Mouse (Mus musculus): ENCODE results near the gene Lrrc8b. TPM values are rescaled to one million over a fixed set of nuclear protein-coding genes. Genes with fewer than 3 reads are reported as not detected.

Gene Lrrc8b
- polyA plus RNA-seq, 1 experiment from 2014 or later: 3.7 TPM

DNA sequence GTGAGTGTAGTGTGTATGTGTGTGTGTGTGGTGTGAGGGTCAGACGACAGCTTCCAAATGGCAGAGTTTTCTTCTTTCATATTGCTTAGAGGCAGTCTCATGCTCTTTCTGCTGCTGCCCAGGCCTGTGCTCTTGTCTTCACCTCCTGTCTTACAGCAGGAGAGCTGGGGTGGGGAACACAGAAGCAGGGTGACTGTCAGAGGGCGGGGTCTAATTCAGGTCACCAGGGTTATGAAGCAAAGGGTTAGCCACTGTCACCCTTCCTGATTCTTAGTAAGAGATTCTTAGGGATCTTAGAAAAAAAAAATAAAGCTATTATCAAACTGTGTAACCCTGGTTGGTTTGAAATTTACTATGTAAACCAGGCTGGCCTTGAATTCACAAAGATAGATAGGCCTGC, 10.0 kb downstream of the Lrrc8b start:
- H3K9ac ChIP-seq (replicated peaks): no peak overlapping the region
- H3K4me1 ChIP-seq (replicated peaks): 0 out of 2 replicates have a peak, but pooled peaks cover 2% of the 10 kb centered on the region
- no peak for ATAC-seq (ENCODE audit: insufficient number of reproducible peaks, insufficient read depth, low FRiP score, low TSS enrichment, low read depth)
- no peak overlapping the region for H3K27ac ChIP-seq
- H3K27me3 ChIP-seq: no peaks in the 10 kb centered on the region
- WGBS: 93% methylated on average over 2 of the region's 2 CpGs
- H3K9me3 ChIP-seq: no peaks in the 10 kb centered on the region
- H3K4me2 ChIP-seq: no peak overlapping the region
- no peaks in the 10 kb centered on the region for H3K36me3 ChIP-seq
- no peak overlapping the region for H3K4me3 ChIP-seq (replicated peaks)

DNA sequence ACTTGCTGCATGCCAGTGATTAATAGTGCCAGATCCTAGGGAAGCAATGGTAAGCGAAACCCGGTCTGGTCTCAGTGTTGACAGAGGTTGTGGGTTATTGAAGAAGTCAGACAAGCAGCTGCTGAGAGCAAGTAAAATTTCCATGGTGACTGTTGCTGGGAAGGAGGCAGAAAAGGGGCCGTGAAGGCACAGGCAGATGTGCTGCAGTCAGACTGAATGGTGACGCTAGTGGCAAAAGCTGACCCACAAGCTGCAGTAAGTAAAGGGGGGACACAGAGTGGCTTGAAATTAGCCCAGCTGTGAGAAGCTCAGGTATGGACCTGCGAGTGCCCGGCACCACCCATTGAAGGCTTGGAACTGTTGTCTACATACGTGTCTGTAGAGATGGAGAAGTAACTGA, 11.8 kb downstream of the Lrrc8b start:
- 86% methylated on average over 7 of the region's 7 CpGs for WGBS
- Histone ChIP-seq H3K4me2 (no peak overlapping the region), H3K4me3 (replicated peaks) (no peak overlapping the region), H3K4me1 (replicated peaks) (0 out of 2 replicates have a peak, but pooled peaks cover 2% of the 10 kb centered on the region), H3K9ac (replicated peaks) (no peak overlapping the region), H3K27ac (no peak overlapping the region), H3K36me3 (no peaks in the 10 kb centered on the region), H3K9me3 (no peaks in the 10 kb centered on the region), H3K27me3 (no peaks in the 10 kb centered on the region)
- ATAC-seq (ENCODE audit: insufficient number of reproducible peaks, insufficient read depth, low FRiP score, low TSS enrichment, low read depth): no peak

DNA sequence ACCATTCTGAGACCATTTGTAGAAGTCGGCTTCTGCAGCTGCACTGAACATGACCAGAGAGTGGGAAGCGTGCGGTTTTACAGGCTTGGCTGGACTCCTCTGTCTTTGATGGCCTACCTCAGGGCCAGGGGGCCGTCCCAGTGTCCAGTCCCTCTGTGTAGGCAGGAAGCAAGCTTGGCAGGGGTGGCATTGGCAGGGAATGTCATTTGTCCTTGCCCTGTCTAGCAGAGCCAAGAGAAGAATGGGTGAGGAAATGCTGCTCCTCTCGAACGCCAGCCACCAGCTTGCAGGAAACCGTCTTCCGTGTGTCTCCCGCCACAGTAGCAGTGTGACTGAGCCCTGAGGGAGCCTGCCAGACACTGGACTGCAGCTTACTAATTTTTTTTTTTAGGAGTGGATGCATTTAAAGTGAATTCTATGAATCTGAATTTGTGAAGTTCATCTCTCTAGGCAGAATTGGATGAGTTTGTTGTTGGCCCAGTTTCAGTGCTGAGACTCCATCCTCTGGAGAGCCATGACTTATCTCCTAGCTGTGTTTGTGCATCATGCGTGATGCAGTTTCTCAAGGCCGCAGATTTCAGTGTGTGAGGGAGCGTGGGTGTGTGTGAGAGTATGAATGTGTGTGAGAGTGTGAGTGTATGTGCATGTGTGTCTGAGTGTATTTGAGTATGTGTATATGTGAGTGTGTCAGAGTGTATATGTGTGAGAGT, 12.8 kb downstream of the Lrrc8b start:
- no peaks in the 10 kb centered on the region for H3K27me3 ChIP-seq
- H3K4me2 ChIP-seq: no peak overlapping the region
- ATAC-seq (ENCODE audit: insufficient number of reproducible peaks, insufficient read depth, low FRiP score, low TSS enrichment, low read depth): no peak
- H3K27ac ChIP-seq: no peak overlapping the region
- H3K4me1 ChIP-seq (replicated peaks): 0 out of 2 replicates have a peak, but pooled peaks cover 2% of the 10 kb centered on the region
- no peak overlapping the region for H3K4me3 ChIP-seq (replicated peaks)
- 82% methylated on average over 12 of the region's 12 CpGs for WGBS
- no peak overlapping the region for H3K9ac ChIP-seq (replicated peaks)
- no peaks in the 10 kb centered on the region for H3K9me3 ChIP-seq
- H3K36me3 ChIP-seq: no peaks in the 10 kb centered on the region

DNA sequence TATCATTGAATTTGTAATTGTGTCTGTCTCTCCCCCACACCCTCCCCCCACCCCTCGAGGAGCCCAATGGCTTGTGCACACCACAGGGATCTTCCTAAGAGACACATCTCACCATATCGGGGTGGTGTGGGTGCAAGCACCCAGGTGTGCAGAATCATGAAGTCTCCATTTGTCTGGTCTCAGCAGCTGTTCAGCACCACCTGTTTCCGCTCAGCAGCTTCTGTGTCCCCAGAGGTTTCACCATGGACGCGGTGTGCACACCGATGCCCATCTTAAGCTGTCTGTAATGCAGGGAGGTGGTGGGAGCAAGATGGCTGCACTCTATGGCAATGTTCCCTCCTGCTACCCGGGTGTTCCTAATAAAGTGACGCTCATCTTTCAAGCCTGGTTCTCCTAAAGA, 14.6 kb downstream of the Lrrc8b start:
- H3K9ac ChIP-seq (replicated peaks): no peak overlapping the region
- no peak for ATAC-seq (ENCODE audit: insufficient number of reproducible peaks, insufficient read depth, low FRiP score, low TSS enrichment, low read depth)
- H3K9me3 ChIP-seq: no peaks in the 10 kb centered on the region
- no peak overlapping the region for H3K27ac ChIP-seq
- H3K27me3 ChIP-seq: no peaks in the 10 kb centered on the region
- H3K36me3 ChIP-seq: no peaks in the 10 kb centered on the region
- no peak overlapping the region for H3K4me3 ChIP-seq (replicated peaks)
- no peak overlapping the region for H3K4me2 ChIP-seq
- 89% methylated on average over 8 of the region's 8 CpGs for WGBS
- 0 out of 2 replicates have a peak, but pooled peaks cover 2% of the 10 kb centered on the region for H3K4me1 ChIP-seq (replicated peaks)

DNA sequence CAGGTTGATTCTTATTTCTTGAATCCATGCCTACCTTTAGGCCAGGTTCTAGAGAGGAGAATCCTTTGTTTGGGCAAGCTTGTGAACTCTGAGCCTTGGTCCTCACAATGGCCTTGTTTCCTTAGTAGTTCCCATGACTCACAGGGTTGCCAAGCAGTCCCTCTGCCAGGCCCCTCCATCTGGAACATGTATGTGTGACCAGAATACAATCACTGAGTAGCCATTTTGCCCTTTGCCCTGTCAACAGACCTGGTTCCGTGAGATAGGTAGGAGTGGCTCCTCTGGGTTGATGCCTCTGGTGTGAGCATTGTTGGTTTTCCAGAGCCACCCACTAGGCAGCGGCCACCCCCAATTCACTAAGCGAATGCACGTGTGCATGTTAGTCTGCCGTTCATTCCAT, 24.0 kb downstream of the Lrrc8b start:
- ATAC-seq (ENCODE audit: insufficient number of reproducible peaks, insufficient read depth, low FRiP score, low TSS enrichment, low read depth): no peak
- no peaks in the 10 kb centered on the region for H3K36me3 ChIP-seq
- H3K9ac ChIP-seq (replicated peaks): no peak overlapping the region
- H3K27ac ChIP-seq: no peak overlapping the region
- H3K4me3 ChIP-seq (replicated peaks): no peak overlapping the region
- no peaks in the 10 kb centered on the region for H3K4me1 ChIP-seq (replicated peaks)
- no peaks in the 10 kb centered on the region for H3K27me3 ChIP-seq
- 88% methylated on average over 5 of the region's 5 CpGs for WGBS
- H3K4me2 ChIP-seq: no peak overlapping the region
- H3K9me3 ChIP-seq: no peaks in the 10 kb centered on the region

DNA sequence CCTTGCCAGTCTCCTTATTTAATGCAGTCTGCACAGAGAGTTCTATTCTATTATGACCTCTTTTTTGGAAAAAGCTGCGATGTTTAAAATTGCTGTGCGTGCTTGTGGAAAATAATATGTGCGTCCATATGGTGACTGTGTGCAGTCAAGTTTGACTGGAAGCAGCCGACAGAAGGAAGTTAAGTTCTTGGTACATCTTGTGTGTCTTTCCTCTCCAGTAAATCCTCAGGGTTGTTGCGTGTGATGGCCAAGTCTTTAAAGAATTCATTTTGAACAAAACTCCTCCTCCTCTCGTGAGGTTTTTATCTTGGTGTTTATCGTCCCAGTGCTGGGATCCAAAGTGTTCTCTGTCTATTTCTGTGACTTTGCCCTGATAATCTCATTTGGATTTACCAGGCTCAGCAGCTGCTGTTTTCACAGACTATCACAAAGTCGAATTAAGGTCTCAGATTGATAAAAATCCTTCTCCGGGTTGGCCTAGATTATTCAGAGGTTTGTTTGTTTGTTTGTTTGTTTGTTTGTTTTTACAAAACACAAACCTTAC, 25.5 kb downstream of the Lrrc8b start:
- WGBS: 87% methylated on average over 9 of the region's 9 CpGs
- Histone ChIP-seq H3K36me3 (no peaks in the 10 kb centered on the region), H3K9ac (replicated peaks) (no peak overlapping the region), H3K27me3 (no peaks in the 10 kb centered on the region), H3K4me3 (replicated peaks) (no peak overlapping the region), H3K4me2 (no peak overlapping the region), H3K27ac (no peak overlapping the region), H3K9me3 (no peaks in the 10 kb centered on the region), H3K4me1 (replicated peaks) (no peaks in the 10 kb centered on the region)
- ATAC-seq (ENCODE audit: insufficient number of reproducible peaks, insufficient read depth, low FRiP score, low TSS enrichment, low read depth): no peak

DNA sequence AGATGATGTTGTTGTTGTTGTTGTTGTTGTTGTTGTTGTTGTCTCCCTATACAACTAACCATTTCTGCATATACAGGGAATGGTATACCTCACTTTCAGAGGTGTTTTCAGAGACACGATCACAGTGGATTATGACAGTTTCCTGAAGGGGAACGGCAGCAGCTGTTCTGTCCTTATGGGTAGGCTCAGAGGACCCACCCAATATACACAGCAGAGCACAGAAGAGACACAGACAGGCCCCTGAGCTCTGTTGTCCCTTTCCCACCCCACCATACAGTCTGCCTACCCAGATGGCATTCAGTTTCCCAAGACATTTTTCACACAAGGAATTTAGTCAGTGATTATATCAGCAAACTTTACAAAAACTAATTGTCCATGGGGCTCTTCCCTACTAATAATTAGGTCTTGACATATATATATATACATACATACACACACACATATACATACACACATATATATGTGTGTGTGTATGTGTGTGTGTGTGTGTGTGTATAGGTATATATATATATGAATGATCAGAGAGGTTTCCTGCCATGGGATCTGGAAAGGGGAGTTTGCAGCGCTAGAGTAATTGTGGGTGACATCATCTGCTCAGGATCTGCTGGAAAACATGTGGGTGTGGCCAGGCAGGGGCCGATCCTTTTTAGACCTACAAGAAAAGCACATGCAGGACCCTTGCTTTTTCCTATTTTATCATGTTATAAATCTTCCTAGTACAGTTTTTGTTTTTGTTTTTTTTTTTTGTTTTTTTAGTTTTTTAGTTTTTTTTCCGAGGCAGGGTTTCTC, 26.8 kb downstream of the Lrrc8b start:
- Histone ChIP-seq H3K4me3 (replicated peaks) (no peak overlapping the region), H3K36me3 (no peaks in the 10 kb centered on the region), H3K4me1 (replicated peaks) (no peaks in the 10 kb centered on the region), H3K4me2 (no peak overlapping the region), H3K27ac (no peak overlapping the region), H3K9ac (replicated peaks) (no peak overlapping the region), H3K9me3 (no peaks in the 10 kb centered on the region), H3K27me3 (no peaks in the 10 kb centered on the region)
- no peak for ATAC-seq (ENCODE audit: insufficient number of reproducible peaks, insufficient read depth, low FRiP score, low TSS enrichment, low read depth)
- WGBS: 76% methylated on average over 5 of the region's 5 CpGs

DNA sequence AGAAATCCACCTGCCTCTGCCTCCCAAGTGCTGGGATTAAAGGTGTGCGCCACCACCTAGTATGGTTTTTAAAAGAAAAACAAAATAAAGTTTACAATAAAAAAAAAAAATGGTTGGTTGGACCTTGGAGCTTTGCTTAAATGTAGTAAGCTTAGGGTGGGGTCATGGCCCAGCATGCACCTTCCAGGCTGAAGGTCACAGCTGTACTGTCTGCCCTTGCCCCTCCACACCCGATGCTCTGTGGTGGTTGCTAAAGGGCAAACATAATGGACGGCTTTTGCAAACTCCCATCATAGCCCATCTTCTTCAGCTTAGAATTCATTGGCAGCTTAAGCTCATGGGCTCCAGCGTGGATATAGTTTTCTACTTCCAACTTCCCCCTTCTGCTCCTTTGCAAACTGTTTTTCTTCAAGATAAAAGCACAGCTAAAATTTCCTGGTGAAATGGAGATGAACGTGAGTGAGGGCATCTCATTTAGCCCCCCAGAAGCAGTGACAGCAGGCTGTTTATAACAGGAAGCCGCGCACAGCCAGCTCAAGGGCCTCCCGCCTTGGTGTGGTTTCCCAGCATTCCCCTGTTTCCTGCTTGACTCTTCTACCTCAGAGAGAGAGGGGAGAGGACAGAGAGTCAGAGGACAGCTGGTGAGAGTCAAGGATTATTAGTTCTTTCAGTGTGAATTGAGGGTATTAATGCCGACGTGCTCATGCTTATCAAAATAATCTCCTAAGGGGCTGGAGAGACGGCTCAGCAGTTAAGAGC, 27.7 kb downstream of the Lrrc8b start:
- Histone ChIP-seq H3K4me1 (replicated peaks) (no peaks in the 10 kb centered on the region), H3K27me3 (no peaks in the 10 kb centered on the region), H3K4me2 (no peak overlapping the region), H3K4me3 (replicated peaks) (no peak overlapping the region), H3K36me3 (no peaks in the 10 kb centered on the region), H3K27ac (no peak overlapping the region), H3K9me3 (no peaks in the 10 kb centered on the region), H3K9ac (replicated peaks) (no peak overlapping the region)
- no peak for ATAC-seq (ENCODE audit: insufficient number of reproducible peaks, insufficient read depth, low FRiP score, low TSS enrichment, low read depth)
- 74% methylated on average over 11 of the region's 11 CpGs for WGBS

DNA sequence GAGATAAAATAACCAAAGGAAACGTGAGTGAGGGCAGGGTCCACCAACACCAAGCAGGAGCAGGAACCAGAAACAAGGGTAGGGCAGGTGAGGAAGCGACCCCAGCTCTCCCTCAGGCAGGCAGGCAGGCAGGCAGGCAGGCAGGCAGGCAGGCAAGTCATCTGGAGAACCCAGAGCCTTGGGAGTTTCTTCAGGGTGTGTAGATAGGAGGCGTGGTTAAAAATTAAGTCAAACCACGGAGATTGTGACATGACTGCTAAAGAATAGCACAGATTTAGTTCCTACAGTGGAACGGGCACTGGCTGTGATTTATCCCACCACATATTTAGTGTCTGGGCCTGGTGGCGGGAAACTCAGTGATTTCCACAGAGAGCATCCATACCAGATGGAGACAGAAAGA, 30.1 kb downstream of the Lrrc8b start:
- Histone ChIP-seq H3K4me3 (replicated peaks) (no peak overlapping the region), H3K4me1 (replicated peaks) (no peaks in the 10 kb centered on the region), H3K36me3 (no peaks in the 10 kb centered on the region), H3K9me3 (no peaks in the 10 kb centered on the region), H3K27me3 (no peaks in the 10 kb centered on the region), H3K27ac (no peak overlapping the region), H3K4me2 (no peak overlapping the region), H3K9ac (replicated peaks) (no peak overlapping the region)
- no peak for ATAC-seq (ENCODE audit: insufficient number of reproducible peaks, insufficient read depth, low FRiP score, low TSS enrichment, low read depth)
- 81% methylated on average over 6 of the region's 6 CpGs for WGBS

DNA sequence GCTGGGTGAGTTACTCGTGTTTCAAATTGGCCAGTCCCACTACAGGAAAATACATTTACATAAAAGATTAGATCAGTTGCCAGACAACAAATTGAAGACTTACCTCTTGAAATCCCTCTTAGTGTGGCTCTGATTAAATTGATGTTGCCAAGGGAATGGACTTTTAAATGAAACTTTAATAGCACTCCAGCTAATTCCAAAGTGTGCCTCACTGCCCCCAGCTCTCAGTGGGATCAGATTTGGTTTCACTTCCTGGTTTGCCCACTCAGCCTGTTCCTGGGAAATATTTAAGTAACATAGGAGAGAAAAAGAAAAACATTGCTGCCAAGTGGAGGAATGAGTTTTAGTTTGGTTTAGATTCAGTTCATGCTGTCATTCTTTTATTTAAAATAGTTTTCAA, 38.5 kb downstream of the Lrrc8b start:
- no peak overlapping the region for H3K4me3 ChIP-seq (replicated peaks)
- H3K4me2 ChIP-seq: no peak overlapping the region
- H3K27ac ChIP-seq: no peak overlapping the region
- no peak overlapping the region for H3K9ac ChIP-seq (replicated peaks)
- peaks cover 14% of the 10 kb centered on the region for H3K4me1 ChIP-seq (replicated peaks)
- no peak for ATAC-seq (ENCODE audit: insufficient number of reproducible peaks, insufficient read depth, low FRiP score, low TSS enrichment, low read depth)
- H3K9me3 ChIP-seq: no peaks in the 10 kb centered on the region
- WGBS: 29% methylated on average over 1 of the region's 1 CpGs
- no peaks in the 10 kb centered on the region for H3K27me3 ChIP-seq
- H3K36me3 ChIP-seq: no peaks in the 10 kb centered on the region

DNA sequence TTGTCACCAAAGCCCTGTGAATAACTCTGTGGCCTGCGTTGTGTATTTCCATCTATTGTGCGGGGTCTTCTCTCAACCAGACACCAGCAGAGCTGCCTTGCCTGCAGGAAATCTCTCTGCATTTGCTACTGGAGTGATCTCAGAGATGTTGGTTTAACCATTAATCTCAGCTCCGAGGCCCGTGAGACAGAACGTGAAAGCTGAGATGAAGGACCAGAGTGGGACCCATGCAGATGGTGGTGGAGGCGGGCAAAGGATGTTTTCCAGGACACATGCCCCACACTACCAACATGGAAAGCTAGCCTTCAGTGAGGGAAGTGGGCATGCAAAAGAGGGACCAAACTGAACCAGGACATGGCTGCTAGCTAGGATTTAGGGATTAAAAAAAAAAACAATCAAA, 43.5 kb downstream of the Lrrc8b start:
- H3K9ac ChIP-seq (replicated peaks): no peak overlapping the region
- H3K4me3 ChIP-seq (replicated peaks): no peak overlapping the region
- H3K27ac ChIP-seq: no peak overlapping the region
- no peaks in the 10 kb centered on the region for H3K9me3 ChIP-seq
- WGBS: 78% methylated on average over 6 of the region's 6 CpGs
- no peaks in the 10 kb centered on the region for H3K36me3 ChIP-seq
- ATAC-seq (ENCODE audit: insufficient number of reproducible peaks, insufficient read depth, low FRiP score, low TSS enrichment, low read depth): no peak
- no peaks in the 10 kb centered on the region for H3K27me3 ChIP-seq
- H3K4me1 ChIP-seq (replicated peaks): peaks cover 2% of the 10 kb centered on the region; the same call in 1 of the 2 replicates
- no peak overlapping the region for H3K4me2 ChIP-seq
